Comparison of ENCODE assay signal across 8 mouse cellular contexts in the genomic region with DNA sequence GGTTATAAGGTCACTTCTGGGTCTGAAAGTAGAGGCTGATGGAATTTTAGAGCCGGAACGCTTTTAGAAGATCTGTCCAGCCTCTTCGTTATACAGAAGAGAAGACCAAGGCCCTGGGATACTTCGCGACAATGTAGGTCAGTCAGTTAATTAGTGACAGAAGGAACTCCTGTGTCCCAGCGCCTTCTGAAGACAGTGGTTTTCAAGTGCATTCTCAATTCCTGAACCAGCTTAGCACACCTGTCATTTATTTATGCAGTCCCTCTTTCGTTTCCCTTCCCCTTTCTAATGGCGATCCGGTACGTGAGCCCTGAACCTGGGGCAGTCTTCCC.
DNase-seq lines count a peak whose midpoint lies in the region; ATAC-seq and TF ChIP-seq lines count a peak whose summit lies in the region.

No protein-coding gene starts in this region.

- DNase-seq in heart, postnatal 10 days = no peak
- no peak for DNase-seq in MEL (ENCODE audit: low read depth, low spot score)
- no peak for DNase-seq in hindbrain, embryonic 10.5 days (ENCODE audit: low spot score)
- DNase-seq in right cerebral cortex, adult 2 months (ENCODE audit: low spot score in 2 of 2) = no peak

- no peak for TF ChIP-seq RAD21 in MEL (IDR thresholded peaks at IDR 0.05; ENCODE audit: low read depth, low read length)

- 22% methylated on average over 10 of the region's 10 CpGs for WGBS in heart, embryonic 13.5 days
- WGBS in hindbrain, embryonic 10.5 days = 27% methylated on average over 10 of the region's 10 CpGs

- H3K27me3 ChIP-seq in heart, embryonic 13.5 days (replicated peaks) = no peaks in the 10 kb centered on the region
- H3K27me3 ChIP-seq in MEL (ENCODE audit: control insufficient read depth in 1 of 2, insufficient read depth in 2 of 2, low read length in 2 of 2) = no peaks in the 10 kb centered on the region
- H3K27me3 ChIP-seq in hindbrain, embryonic 10.5 days (ENCODE audit: insufficient read depth, poor library complexity, severe bottlenecking) = peaks cover 21% of the 10 kb centered on the region
- no peaks in the 10 kb centered on the region for H3K27me3 ChIP-seq in megakaryocyte, embryonic 14.5 days (replicated peaks)

- H3K79me2 ChIP-seq in MEL (ENCODE audit: control insufficient read depth, insufficient read depth, low read length, poor library complexity) = peaks cover 12% of the 10 kb centered on the region; the same call in 1 of the 2 replicates

- H3K4me1 ChIP-seq in heart, embryonic 13.5 days = peaks cover 10% of the 10 kb centered on the region; the same call in 1 of the 2 replicates
- peaks cover 3% of the 10 kb centered on the region in 2 experiments; a peak in 2 of 4 replicates for H3K4me1 ChIP-seq in MEL (ENCODE audit: control insufficient read depth in 1 of 2, insufficient read depth in 2 of 2, low read length in 2 of 2)
- peaks cover 34% of the 10 kb centered on the region for H3K4me1 ChIP-seq in hindbrain, embryonic 10.5 days (replicated peaks)
- peaks cover 14% of the 10 kb centered on the region for H3K4me1 ChIP-seq in megakaryocyte, embryonic 14.5 days

- intact Hi-C loops in heart, postnatal 10 days (cut with DNase I) = loop anchor here (1.0 kb wide), 1 partner anchor 79 kb away; the partner anchor contains the start of gene Chd9

- TF ChIP-seq POLR2A in MEL (IDR thresholded peaks at IDR 0.05; ENCODE audit: control insufficient read depth in 1 of 2, insufficient read depth in 1 of 2, low read depth in 1 of 2, low read length in 2 of 2, poor library complexity in 1 of 2) = no peak

- TF ChIP-seq CTCF in MEL (IDR thresholded peaks at IDR 0.05 in 2 of 3, conservative IDR thresholded peaks at IDR 0.05 in 1 of 3; ENCODE audit: control insufficient read depth in 1 of 3, insufficient read depth in 1 of 3, low read depth in 2 of 3, low read length in 3 of 3, poor library complexity in 1 of 3, severe bottlenecking in 1 of 3) = no peak

- peak overlapping the region; percentile 85 for H3K27ac ChIP-seq in heart, embryonic 13.5 days (replicated peaks)
- peak overlapping the region; percentile 75; the same call in 1 of the 2 replicates for H3K27ac ChIP-seq in MEL (ENCODE audit: control insufficient read depth, low read depth, low read length)
- H3K27ac ChIP-seq in hindbrain, embryonic 10.5 days = peak overlapping the region; percentile 97

- no peaks in the 10 kb centered on the region for H3K36me3 ChIP-seq in heart, embryonic 13.5 days
- H3K36me3 ChIP-seq in MEL (ENCODE audit: control insufficient read depth in 1 of 2, insufficient read depth in 2 of 2, low read length in 2 of 2) = peaks cover 0 to 4% of the 10 kb centered on the region in 2 experiments; a peak in 2 of 4 replicates
- H3K36me3 ChIP-seq in hindbrain, embryonic 10.5 days = no peaks in the 10 kb centered on the region
- no peaks in the 10 kb centered on the region for H3K36me3 ChIP-seq in megakaryocyte, embryonic 14.5 days (replicated peaks; ENCODE audit: low read length)

- H3K9me3 ChIP-seq in heart, embryonic 13.5 days = no peaks in the 10 kb centered on the region
- H3K9me3 ChIP-seq in MEL (replicated peaks; ENCODE audit: insufficient read depth, low read length) = no peaks in the 10 kb centered on the region
- no peaks in the 10 kb centered on the region for H3K9me3 ChIP-seq in hindbrain, embryonic 10.5 days
- no peaks in the 10 kb centered on the region for H3K9me3 ChIP-seq in megakaryocyte, embryonic 14.5 days

- no peak for ATAC-seq in heart, embryonic 13.5 days (ENCODE audit: extremely low read depth, insufficient number of reproducible peaks, low FRiP score, low TSS enrichment)
- ATAC-seq in activated CD4-positive, CD25-positive, alpha-beta regulatory T cell, adult 4 months = no peak
- ATAC-seq in megakaryocyte-erythroid progenitor cell, adult 5-6 weeks (replicated peaks; ENCODE audit: low FRiP score, low TSS enrichment, poor library complexity, severe bottlenecking) = no peak

- peak overlapping the region; percentile 95 for H3K4me2 ChIP-seq in heart, embryonic 13.5 days

- H3K9ac ChIP-seq in heart, embryonic 13.5 days = peak overlapping the region; percentile 88
- peak overlapping the region; percentile 97 for H3K9ac ChIP-seq in MEL (ENCODE audit: control insufficient read depth, low read depth, low read length, poor library complexity, severe bottlenecking)

- TF ChIP-seq EP300 in MEL (IDR thresholded peaks at IDR 0.05; ENCODE audit: low read depth in 1 of 2, low read length in 2 of 2) = no peak

- H3K4me3 ChIP-seq in heart, embryonic 13.5 days = peak overlapping the region; percentile 87
- peak overlapping the region; percentile 86 to 95 for H3K4me3 ChIP-seq in MEL (ENCODE audit: control insufficient read depth in 1 of 2, insufficient read depth in 1 of 2, low read depth in 2 of 2, low read length in 2 of 2)
- peak overlapping the region; percentile 94 for H3K4me3 ChIP-seq in hindbrain, embryonic 10.5 days
- peak overlapping the region; percentile 96 for H3K4me3 ChIP-seq in megakaryocyte, embryonic 14.5 days (replicated peaks)

TF ChIP-seq in MEL, 35 proteins besides CTCF, POLR2A, EP300 and RAD21:
- TF ChIP-seq ZKSCAN1 (IDR thresholded peaks at IDR 0.05; ENCODE audit: low read depth, low read length) (no peak), NRF1 (IDR thresholded peaks at IDR 0.05; ENCODE audit: insufficient read depth, low read depth, low read length, poor library complexity, severe bottlenecking) (no peak), JUND (IDR thresholded peaks at IDR 0.05; ENCODE audit: low read depth, low read length) (no peak), RCOR1 (IDR thresholded peaks at IDR 0.05; ENCODE audit: low read depth, low read length) (no peak), POLR2AphosphoS2 (IDR thresholded peaks at IDR 0.05; ENCODE audit: low read length) (no peak), MAX (IDR thresholded peaks at IDR 0.05; ENCODE audit: low read length) (no peak), MEF2A (IDR thresholded peaks at IDR 0.05; ENCODE audit: extremely low read depth, insufficient replicate concordance, low read depth, low read length, poor library complexity, severe bottlenecking) (no peak), HCFC1 (IDR thresholded peaks at IDR 0.05; ENCODE audit: low read depth, low read length) (no peak), KAT2A (conservative IDR thresholded peaks at IDR 0.05; ENCODE audit: low read depth, low read length) (no peak), GATA1 (IDR thresholded peaks at IDR 0.05; ENCODE audit: low read depth, low read length) (no peak), ELF1 (IDR thresholded peaks at IDR 0.05; ENCODE audit: low read depth, low read length) (no peak), MAZ (IDR thresholded peaks at IDR 0.05; ENCODE audit: low read depth, low read length) (no peak), ZMIZ1 (IDR thresholded peaks at IDR 0.05; ENCODE audit: low read depth, low read length) (no peak), BHLHE40 (IDR thresholded peaks at IDR 0.05; ENCODE audit: borderline replicate concordance, low read depth, low read length) (no peak), CHD1 (IDR thresholded peaks at IDR 0.05; ENCODE audit: low read depth, low read length) (no peak), GABPA (IDR thresholded peaks at IDR 0.05; ENCODE audit: low read depth, low read length) (no peak)
